Mouse (Mus musculus) stomach, postnatal 0 days (tissue): Measurements from ENCODE around the gene Gls2.

Experiments
- CTCF ChIP-seq: IDR thresholded peaks from 2 replicates; pipeline ENCODE4 v1.5.1; 2016; ENCODE audit warnings: antibody characterized with exemption, low read depth, mild to moderate bottlenecking, moderate library complexity
- EP300 ChIP-seq: optimal IDR thresholded peaks from 2 replicates; pipeline ENCODE3; 2016; ENCODE audit warnings: antibody characterized with exemption

GRCm38 (mm10) chr10:128232420-128232985 is 38.2 kb downstream of the Gls2 start:
- TF ChIP-seq CTCF, result peak; percentile 87
- TF ChIP-seq EP300, result no peak
